Mouse (Mus musculus) kidney, adult 2 months (tissue): ENCODE measurements at regions not wholly inside any gene's neighbourhood (a gene's known extent, or its start where the extent isn't known, plus 50 kb on each side); places are given as distances from the start of the nearest gene placed in this dataset.

ENCODE experiments used
- CTCF ChIP-seq: fragments of 200-500 bp; conservative IDR thresholded peaks from 2 replicates; pipeline ENCODE4 v1.5.1; 2011; ENCODE audit warnings: low read depth, mild to moderate bottlenecking, control low read depth, low read length, moderate library complexity, mixed read lengths; ENCODE audit not compliant: insufficient read depth, insufficient read length
- POLR2A ChIP-seq: fragments of 200-500 bp; IDR thresholded peaks from one replicate; pipeline ENCODE4 v1.6.1; 2011; ENCODE audit warnings: low read depth, low read length, control low read depth

DNA sequence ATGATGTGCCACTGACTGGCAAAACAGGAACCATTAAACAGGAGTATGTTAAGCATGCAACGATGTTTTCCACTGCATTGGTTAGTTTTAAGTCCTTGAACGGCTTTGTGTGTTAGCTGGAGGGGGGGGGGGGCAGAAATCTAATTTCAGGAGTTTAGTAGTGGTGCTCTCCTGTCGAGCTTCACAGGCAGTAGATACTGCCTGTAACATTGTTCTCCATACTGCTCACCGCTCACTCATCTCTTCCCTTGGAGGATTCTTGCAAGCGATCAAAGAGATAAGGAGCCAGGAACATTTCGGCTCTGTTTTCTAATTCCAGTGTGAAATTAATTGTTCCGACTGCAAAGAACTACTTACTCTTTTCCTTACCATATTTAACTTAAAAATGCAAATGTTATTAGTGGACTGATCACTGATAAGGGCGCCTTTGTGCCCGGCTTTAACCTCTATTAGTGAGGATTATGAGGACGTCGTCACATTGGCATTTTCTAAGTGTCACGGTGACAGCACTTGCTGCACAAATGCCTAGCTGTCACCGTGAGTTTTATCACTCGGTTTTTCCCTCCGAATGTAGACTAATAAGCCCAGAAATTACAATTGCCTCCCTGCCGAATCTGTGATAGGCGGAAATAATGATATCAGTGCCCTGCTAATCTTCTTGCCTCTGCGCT is 110.5 kb upstream of the Kiz start:
- TF ChIP-seq CTCF (no peak), POLR2A (no peak)
